Mouse (Mus musculus): ENCODE measurements around the gene Tspoap1. TPM values are rescaled to one million over a fixed set of nuclear protein-coding genes. Genes with fewer than 3 reads are reported as not detected.
A peak's percentile ranks its signal among the peaks of the same experiment; 100 is the strongest.

Gene Tspoap1
- polyA plus RNA-seq, 1 experiment from 2014 or later: 1.2 TPM

DNA sequence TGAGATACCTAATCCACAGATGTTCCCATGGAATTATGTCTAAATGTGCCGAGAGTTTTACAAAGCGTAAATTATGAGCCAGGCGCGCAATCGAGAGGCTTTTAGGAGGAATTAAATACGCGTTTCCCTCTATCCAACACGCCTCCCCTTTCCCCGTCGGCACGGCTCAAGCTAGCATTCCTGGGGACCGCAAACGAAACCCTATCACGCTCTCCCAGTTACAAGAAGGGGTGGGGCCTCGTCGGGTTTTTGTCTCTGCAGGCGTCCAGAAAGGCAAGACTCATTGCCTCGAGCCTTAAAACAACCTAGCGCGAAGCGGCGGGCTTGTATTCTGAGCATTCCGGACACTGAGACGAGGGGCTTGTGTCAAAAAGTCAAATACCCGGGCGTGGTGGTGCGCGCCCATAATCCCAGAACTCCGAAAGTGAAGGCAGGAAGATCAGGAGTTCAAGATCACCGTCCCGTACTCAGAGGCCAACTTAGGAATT, 23.6 kb upstream of the Tspoap1 start:
- Histone ChIP-seq H3K9ac (ENCODE audit: low read length) (peak overlapping the region; percentile 80), H3K4me3 (ENCODE audit: low read length) (peak overlapping the region; percentile 74), H3K4me2 (ENCODE audit: low read depth, low read length) (peak overlapping the region; percentile 83), H3K4me1 (ENCODE audit: control insufficient read depth, insufficient read depth, low read length) (peaks cover 13% of the 10 kb centered on the region), H3K27ac (ENCODE audit: low read length) (peak overlapping the region; percentile 90), H3K36me3 (ENCODE audit: control insufficient read depth, insufficient read depth) (peaks cover 8% of the 10 kb centered on the region), H3K9me3 (replicated peaks; ENCODE audit: control insufficient read depth, low read length) (no peaks in the 10 kb centered on the region), H3K27me3 (ENCODE audit: control insufficient read depth, insufficient read depth, low read length) (no peaks in the 10 kb centered on the region)
- 2% methylated on average over 31 of the region's 31 CpGs for WGBS
- ATAC-seq (replicated peaks; ENCODE audit: extremely low read depth, insufficient read depth, low FRiP score): peak; percentile 52

DNA sequence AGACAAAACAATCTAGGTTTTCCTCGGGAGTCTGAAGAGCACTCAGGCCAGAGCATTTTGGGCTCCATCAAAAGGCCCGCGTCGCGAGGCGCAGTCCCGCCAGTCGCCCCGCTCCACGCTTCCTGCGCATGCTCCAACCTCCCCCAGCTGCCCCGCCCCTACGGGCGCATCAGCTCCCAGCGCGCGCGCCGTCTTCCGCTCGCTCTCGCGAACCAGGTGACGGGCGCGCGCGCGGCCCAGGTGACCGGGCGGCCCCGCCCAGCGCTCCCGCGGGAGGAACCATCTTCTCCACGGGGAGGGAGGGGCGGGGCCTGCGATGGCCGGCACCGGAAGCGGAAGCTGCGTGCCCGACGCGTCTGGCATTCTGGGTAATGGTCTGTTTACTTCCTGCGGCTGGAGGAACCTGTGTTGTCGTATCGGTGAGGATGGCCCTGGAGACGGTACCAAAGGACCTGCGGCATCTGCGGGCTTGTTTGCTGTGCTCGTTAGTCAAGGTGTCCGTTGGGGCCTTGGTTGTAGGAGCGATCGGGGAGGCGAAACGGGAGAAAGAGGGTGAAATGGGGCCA, 23.1 kb upstream of the Tspoap1 start, which contains the start of gene Supt4a:
Gene Supt4a, plus strand, starts transcription at position 378 of the 566 bp plus-strand sequence.
- H3K4me3 ChIP-seq (ENCODE audit: low read length): peak within 1 kb of the TSS; percentile 74
- H3K9me3 ChIP-seq (replicated peaks; ENCODE audit: control insufficient read depth, low read length): no peaks in the 10 kb centered on the region
- peaks cover 8% of the 10 kb centered on the region for H3K36me3 ChIP-seq (ENCODE audit: control insufficient read depth, insufficient read depth)
- H3K4me2 ChIP-seq (ENCODE audit: low read depth, low read length): peak within 1 kb of the TSS; percentile 98
- H3K27ac ChIP-seq (ENCODE audit: low read length): peak within 1 kb of the TSS; percentile 90
- H3K27me3 ChIP-seq (ENCODE audit: control insufficient read depth, insufficient read depth, low read length): no peaks in the 10 kb centered on the region
- under 1% methylated on average over 57 of the region's 57 CpGs for WGBS
- peak within 1 kb of the TSS; percentile 80 for H3K9ac ChIP-seq (ENCODE audit: low read length)
- ATAC-seq (replicated peaks; ENCODE audit: extremely low read depth, insufficient read depth, low FRiP score): peak; percentile 94
- H3K4me1 ChIP-seq (ENCODE audit: control insufficient read depth, insufficient read depth, low read length): peaks cover 13% of the 10 kb centered on the region

DNA sequence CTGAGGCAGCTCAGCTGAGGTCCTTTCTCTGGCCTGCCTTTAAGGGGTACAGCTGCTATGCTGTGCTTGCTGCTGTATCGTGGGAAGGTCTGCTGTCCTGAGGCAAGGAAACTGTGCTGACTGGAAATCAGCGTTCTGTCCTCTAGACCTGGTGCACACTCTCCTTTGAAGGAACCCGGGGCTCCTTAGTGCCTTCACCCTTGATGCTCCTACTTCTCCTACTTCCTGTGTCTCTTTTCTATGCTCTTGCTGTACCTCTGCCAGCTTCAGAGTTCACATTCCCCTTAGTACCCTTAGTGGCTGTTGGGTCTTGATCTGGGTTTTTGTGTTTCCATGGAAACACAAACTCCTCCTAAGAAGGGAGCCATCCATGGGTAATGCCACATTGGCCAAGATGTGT, 16.6 kb upstream of the Tspoap1 start:
- WGBS: 88% methylated on average over 3 of the region's 3 CpGs
- no peaks in the 10 kb centered on the region for H3K9me3 ChIP-seq (replicated peaks; ENCODE audit: control insufficient read depth, low read length)
- H3K27me3 ChIP-seq (ENCODE audit: control insufficient read depth, insufficient read depth, low read length): no peaks in the 10 kb centered on the region
- peaks cover 15% of the 10 kb centered on the region for H3K36me3 ChIP-seq (ENCODE audit: control insufficient read depth, insufficient read depth)
- H3K4me1 ChIP-seq (ENCODE audit: control insufficient read depth, insufficient read depth, low read length): no peaks in the 10 kb centered on the region
- no peak overlapping the region for H3K27ac ChIP-seq (ENCODE audit: low read length)
- H3K4me3 ChIP-seq (ENCODE audit: low read length): no peak overlapping the region
- H3K9ac ChIP-seq (ENCODE audit: low read length): no peak overlapping the region
- H3K4me2 ChIP-seq (ENCODE audit: low read depth, low read length): no peak overlapping the region
- no peak for ATAC-seq (replicated peaks; ENCODE audit: extremely low read depth, insufficient read depth, low FRiP score)

DNA sequence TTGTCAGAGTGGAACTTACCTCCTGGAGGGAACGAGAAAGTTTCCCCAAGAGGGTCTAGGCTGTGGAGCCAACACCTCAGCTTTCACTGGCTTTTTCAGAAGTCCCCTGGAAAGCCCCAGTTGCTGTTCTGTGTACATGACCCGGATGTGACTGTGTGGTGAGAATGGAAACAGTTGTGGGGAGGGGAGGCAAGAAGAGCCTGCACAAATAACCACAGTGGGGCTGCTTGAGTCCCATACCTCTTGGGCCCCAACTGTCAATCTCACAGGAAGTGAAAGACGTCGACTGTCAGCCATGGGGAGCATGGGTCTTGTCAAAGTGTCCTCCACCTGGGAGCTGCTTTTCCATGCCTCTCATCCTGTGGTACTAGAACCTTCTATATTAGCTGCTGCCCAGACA, 15.4 kb upstream of the Tspoap1 start:
- H3K27ac ChIP-seq (ENCODE audit: low read length): peak overlapping the region; percentile 33; the same call in 1 of the 2 replicates
- H3K9me3 ChIP-seq (replicated peaks; ENCODE audit: control insufficient read depth, low read length): no peaks in the 10 kb centered on the region
- peaks cover 13% of the 10 kb centered on the region for H3K36me3 ChIP-seq (ENCODE audit: control insufficient read depth, insufficient read depth)
- no peaks in the 10 kb centered on the region for H3K4me1 ChIP-seq (ENCODE audit: control insufficient read depth, insufficient read depth, low read length)
- no peak overlapping the region for H3K4me3 ChIP-seq (ENCODE audit: low read length)
- WGBS: 60% methylated on average over 4 of the region's 4 CpGs
- ATAC-seq (replicated peaks; ENCODE audit: extremely low read depth, insufficient read depth, low FRiP score): 0 out of 2 replicates have a peak, but pooled peaks have one; percentile 45
- no peak overlapping the region for H3K9ac ChIP-seq (ENCODE audit: low read length)
- H3K4me2 ChIP-seq (ENCODE audit: low read depth, low read length): no peak overlapping the region
- no peaks in the 10 kb centered on the region for H3K27me3 ChIP-seq (ENCODE audit: control insufficient read depth, insufficient read depth, low read length)

DNA sequence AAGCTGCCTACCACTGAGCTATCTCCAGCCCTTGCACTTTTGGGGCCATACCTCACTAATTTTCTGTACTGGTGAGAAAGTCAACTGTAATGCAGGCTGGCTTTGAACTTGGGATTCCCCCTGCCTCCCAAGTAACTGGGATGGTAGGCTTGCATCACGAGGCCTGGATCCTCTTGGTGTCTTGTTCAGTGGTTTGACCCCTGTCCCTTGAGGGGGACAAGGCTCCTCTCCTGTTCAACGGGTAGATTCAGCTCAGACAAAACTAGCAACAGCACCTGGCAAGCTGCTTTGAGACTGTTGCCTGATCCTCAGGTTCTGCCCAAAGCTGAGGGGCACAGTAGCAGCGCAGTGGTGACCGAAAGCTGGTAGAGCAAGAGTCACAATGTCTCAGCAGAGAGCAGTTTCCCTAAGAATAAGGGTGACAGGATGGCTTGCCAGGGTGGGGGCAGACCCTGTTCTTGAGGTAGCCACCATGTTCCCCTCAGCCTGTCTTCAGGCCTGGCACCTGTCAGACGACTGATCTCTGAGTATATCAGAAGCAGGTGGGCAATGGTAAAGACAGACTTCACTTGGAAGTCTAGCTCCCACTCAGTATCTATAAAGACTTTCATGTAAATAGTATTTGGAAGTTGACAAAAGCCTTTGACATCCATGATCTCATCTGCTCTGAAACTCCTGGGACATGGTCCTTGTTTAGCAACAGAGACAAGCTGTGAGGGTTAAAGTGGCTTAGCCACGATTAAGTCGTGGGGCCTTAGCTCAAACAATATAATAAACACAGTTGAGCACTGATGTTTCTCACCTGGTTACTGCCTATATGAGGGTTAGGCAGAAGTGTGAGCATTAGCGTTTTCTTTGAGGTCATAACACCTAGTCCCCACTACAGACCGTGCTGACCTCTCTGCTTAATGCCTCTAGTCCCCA, 14.4 kb upstream of the Tspoap1 start:
- no peaks in the 10 kb centered on the region for H3K4me1 ChIP-seq (ENCODE audit: control insufficient read depth, insufficient read depth, low read length)
- no peak for ATAC-seq (replicated peaks; ENCODE audit: extremely low read depth, insufficient read depth, low FRiP score)
- H3K4me3 ChIP-seq (ENCODE audit: low read length): no peak overlapping the region
- peak overlapping the region; percentile 33 for H3K27ac ChIP-seq (ENCODE audit: low read length)
- H3K9ac ChIP-seq (ENCODE audit: low read length): no peak overlapping the region
- H3K4me2 ChIP-seq (ENCODE audit: low read depth, low read length): no peak overlapping the region
- H3K27me3 ChIP-seq (ENCODE audit: control insufficient read depth, insufficient read depth, low read length): no peaks in the 10 kb centered on the region
- WGBS: 72% methylated on average over 9 of the region's 9 CpGs
- H3K9me3 ChIP-seq (replicated peaks; ENCODE audit: control insufficient read depth, low read length): no peaks in the 10 kb centered on the region
- H3K36me3 ChIP-seq (ENCODE audit: control insufficient read depth, insufficient read depth): peaks cover 7% of the 10 kb centered on the region

DNA sequence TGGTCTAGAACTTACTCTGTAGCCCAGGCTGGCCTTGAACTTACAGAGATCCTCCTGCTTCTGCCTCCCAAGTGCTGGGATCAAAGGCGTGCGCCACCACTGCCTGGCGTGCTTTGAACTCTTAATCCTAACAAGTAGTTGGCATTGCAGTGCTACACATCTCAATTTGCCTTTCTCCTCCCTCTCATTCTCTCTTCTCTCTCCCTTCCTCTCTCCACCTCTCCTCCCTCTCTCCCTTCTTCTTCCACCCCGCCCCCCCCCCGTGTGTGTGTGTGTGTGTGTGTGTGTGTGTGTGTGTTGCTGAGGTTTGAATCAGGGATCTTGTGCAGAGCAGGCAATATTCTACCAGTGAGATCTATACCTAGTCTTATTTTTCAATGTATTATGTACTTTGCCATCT, 13.0 kb upstream of the Tspoap1 start:
- no peak overlapping the region for H3K9ac ChIP-seq (ENCODE audit: low read length)
- H3K4me2 ChIP-seq (ENCODE audit: low read depth, low read length): no peak overlapping the region
- WGBS: 82% methylated on average over 4 of the region's 5 CpGs
- no peak for ATAC-seq (replicated peaks; ENCODE audit: extremely low read depth, insufficient read depth, low FRiP score)
- peaks cover 7% of the 10 kb centered on the region for H3K36me3 ChIP-seq (ENCODE audit: control insufficient read depth, insufficient read depth)
- no peaks in the 10 kb centered on the region for H3K4me1 ChIP-seq (ENCODE audit: control insufficient read depth, insufficient read depth, low read length)
- no peak overlapping the region for H3K4me3 ChIP-seq (ENCODE audit: low read length)
- H3K27ac ChIP-seq (ENCODE audit: low read length): no peak overlapping the region
- no peaks in the 10 kb centered on the region for H3K9me3 ChIP-seq (replicated peaks; ENCODE audit: control insufficient read depth, low read length)
- no peaks in the 10 kb centered on the region for H3K27me3 ChIP-seq (ENCODE audit: control insufficient read depth, insufficient read depth, low read length)

DNA sequence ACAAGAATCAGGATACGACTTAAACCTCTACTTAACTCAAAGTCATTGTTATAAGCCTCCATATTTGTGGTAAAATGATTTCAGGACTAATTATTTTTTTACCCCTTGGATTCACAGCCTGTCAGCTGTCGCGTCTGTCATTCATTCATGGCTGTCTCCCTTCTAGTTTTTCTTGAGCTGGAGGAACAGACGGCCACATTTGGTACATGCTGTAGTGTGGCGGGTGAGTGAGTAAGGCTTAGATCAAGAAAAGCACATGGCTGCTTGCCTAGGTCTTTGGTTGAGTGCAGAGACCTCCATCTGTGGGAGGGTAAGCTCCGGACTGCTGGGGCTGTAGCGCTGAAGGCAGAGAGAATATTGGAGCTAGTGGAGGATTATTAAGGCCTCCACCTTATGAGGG, 12.6 kb upstream of the Tspoap1 start:
- Histone ChIP-seq H3K27ac (ENCODE audit: low read length) (no peak overlapping the region), H3K27me3 (ENCODE audit: control insufficient read depth, insufficient read depth, low read length) (no peaks in the 10 kb centered on the region), H3K4me2 (ENCODE audit: low read depth, low read length) (no peak overlapping the region), H3K36me3 (ENCODE audit: control insufficient read depth, insufficient read depth) (peaks cover 5% of the 10 kb centered on the region), H3K4me1 (ENCODE audit: control insufficient read depth, insufficient read depth, low read length) (no peaks in the 10 kb centered on the region), H3K9ac (ENCODE audit: low read length) (no peak overlapping the region), H3K4me3 (ENCODE audit: low read length) (no peak overlapping the region), H3K9me3 (replicated peaks; ENCODE audit: control insufficient read depth, low read length) (no peaks in the 10 kb centered on the region)
- WGBS: 86% methylated on average over 7 of the region's 7 CpGs
- no peak for ATAC-seq (replicated peaks; ENCODE audit: extremely low read depth, insufficient read depth, low FRiP score)

DNA sequence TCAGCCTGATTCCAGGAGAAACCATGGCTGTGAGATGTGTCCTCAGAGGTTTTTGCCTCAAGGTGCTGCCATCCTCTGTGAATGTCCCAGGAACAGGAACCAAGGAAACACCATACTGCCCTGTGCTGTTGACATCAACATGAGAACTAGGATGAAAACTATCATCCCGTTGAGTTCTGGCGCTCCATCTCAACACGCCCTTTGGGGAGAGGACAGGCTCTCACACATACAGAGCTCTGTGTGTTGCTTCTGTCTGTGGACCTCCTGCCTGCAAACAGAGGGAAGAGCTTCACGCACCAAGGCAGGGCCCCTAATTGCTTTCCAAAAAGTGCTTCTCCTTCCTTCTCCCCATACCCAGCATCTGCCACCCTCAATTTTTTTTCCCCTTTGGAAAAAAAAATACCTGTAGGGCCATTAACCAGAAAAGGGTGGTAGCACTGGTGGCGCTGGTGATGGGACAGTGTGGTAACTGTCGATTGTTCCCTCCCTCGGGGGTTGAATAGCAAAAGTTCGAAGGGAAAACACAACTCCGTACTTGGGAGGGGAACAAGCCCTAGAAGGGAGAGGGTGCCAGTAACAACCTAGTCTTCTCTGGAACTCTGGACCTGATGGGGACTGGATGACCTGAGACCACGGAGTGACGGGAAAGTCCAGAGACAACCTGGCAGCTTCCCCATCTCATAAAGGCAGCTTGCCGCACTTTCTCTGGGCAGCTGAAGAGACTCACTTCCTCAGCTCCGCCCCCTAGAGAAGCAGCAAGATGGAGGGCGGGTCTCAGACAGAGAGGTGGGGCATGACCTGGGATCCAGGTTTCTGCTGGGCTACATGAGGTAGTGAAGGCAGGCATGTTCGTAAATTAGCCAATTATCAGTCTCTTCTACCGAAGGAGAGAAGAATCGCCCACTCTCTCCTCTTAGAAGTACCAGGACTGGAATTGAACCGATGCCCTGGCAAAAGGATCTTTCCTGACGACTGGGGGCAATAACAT, 11.9 kb upstream of the Tspoap1 start:
- Histone ChIP-seq H3K36me3 (ENCODE audit: control insufficient read depth, insufficient read depth) (peaks cover 5% of the 10 kb centered on the region), H3K27me3 (ENCODE audit: control insufficient read depth, insufficient read depth, low read length) (no peaks in the 10 kb centered on the region), H3K4me2 (ENCODE audit: low read depth, low read length) (peak overlapping the region; percentile 40), H3K4me3 (ENCODE audit: low read length) (peak overlapping the region; percentile 23), H3K4me1 (ENCODE audit: control insufficient read depth, insufficient read depth, low read length) (no peaks in the 10 kb centered on the region), H3K9ac (ENCODE audit: low read length) (peak overlapping the region; percentile 40), H3K9me3 (replicated peaks; ENCODE audit: control insufficient read depth, low read length) (no peaks in the 10 kb centered on the region), H3K27ac (ENCODE audit: low read length) (peak overlapping the region; percentile 44)
- WGBS: 27% methylated on average over 19 of the region's 19 CpGs
- ATAC-seq (replicated peaks; ENCODE audit: extremely low read depth, insufficient read depth, low FRiP score): no peak; the same call in 1 of the 2 replicates
